Mouse (Mus musculus): ENCODE measurements around the gene Fam20a. TPM values are rescaled to one million over a fixed set of nuclear protein-coding genes. Genes with fewer than 3 reads are reported as not detected.

Fam20a gene
- polyA plus RNA-seq, 1 experiment from 2014 or later, result 3.0 TPM

DNA sequence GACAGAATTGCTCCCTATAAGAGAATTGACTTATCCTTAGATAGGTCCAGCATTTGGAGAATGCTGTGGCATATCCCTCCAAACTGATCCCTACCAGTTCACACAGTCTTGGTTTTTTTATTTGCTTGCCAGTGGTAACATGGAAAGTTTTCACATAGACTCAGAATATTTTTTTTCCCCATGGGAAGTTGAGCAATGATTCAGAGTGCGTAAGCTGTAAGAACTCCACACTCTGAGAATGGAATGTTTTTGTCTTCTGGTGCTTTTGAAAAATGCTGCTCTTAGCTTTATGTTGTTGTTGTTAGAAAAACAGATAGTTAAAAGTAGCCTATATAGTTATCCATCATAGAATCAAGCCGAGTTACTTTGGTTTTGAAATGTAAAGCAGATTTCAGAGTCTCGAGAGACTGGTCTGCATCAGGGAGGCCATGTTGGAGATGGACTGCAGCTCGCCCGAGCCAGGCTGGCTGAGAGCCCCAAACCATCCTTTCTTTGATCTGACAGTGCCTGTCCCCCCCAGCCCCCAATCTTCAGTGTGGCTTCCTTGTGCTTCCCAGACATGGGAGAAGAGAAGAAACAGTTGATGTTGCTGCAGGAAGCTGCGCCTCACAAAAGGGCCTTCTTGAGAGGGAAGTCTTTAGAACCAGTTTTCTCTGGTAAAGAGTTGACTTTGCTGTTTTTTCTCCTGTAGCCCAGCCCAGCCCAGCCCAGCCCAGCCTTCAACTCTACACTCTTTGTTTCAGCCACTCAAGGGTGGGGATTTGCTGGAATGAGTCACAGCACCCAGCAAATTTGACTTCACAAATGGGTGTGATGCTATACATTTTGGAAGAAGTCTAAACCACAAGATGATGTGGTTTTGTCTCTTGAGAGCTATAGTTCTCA, 50.7 kb downstream of the Fam20a start:
- Histone ChIP-seq H3K36me3 (ENCODE audit: control insufficient read depth, insufficient read depth, low read length) (peaks cover 7% of the 10 kb centered on the region), H3K9ac (ENCODE audit: low read depth, low read length) (no peak overlapping the region), H3K4me2 (replicated peaks; ENCODE audit: low read depth, low read length) (no peak overlapping the region), H3K27me3 (ENCODE audit: control insufficient read depth, insufficient read depth, low read length) (no peaks in the 10 kb centered on the region), H3K4me1 (replicated peaks; ENCODE audit: control insufficient read depth, insufficient read depth, low read length) (no peaks in the 10 kb centered on the region), H3K4me3 (ENCODE audit: low read depth, low read length) (no peak overlapping the region), H3K9me3 (ENCODE audit: control insufficient read depth, low read length) (no peaks in the 10 kb centered on the region), H3K27ac (ENCODE audit: low read depth, low read length) (no peak overlapping the region)
- 87% methylated on average over 6 of the region's 6 CpGs for WGBS
- DNase-seq (ENCODE audit: low spot score), result no peak
- no peak for ATAC-seq (ENCODE audit: low FRiP score)

GRCm38 (mm10) chr11:109670026-109670916, 51.8 kb downstream of the Fam20a start:
- H3K27ac ChIP-seq (ENCODE audit: low read depth, low read length), result no peak overlapping the region
- DNase-seq (ENCODE audit: low spot score) (peak; percentile 60), ATAC-seq (ENCODE audit: low FRiP score) (peak; percentile 49)
- H3K9ac ChIP-seq (ENCODE audit: low read depth, low read length), result no peak overlapping the region
- peaks cover 10% of the 10 kb centered on the region for H3K36me3 ChIP-seq (ENCODE audit: control insufficient read depth, insufficient read depth, low read length)
- WGBS, result 65% methylated on average over 14 of the region's 14 CpGs
- no peak overlapping the region for H3K4me2 ChIP-seq (replicated peaks; ENCODE audit: low read depth, low read length)
- no peaks in the 10 kb centered on the region for H3K27me3 ChIP-seq (ENCODE audit: control insufficient read depth, insufficient read depth, low read length)
- H3K4me3 ChIP-seq (ENCODE audit: low read depth, low read length), result no peak overlapping the region
- no peaks in the 10 kb centered on the region for H3K9me3 ChIP-seq (ENCODE audit: control insufficient read depth, low read length)
- H3K4me1 ChIP-seq (replicated peaks; ENCODE audit: control insufficient read depth, insufficient read depth, low read length), result no peaks in the 10 kb centered on the region

DNA sequence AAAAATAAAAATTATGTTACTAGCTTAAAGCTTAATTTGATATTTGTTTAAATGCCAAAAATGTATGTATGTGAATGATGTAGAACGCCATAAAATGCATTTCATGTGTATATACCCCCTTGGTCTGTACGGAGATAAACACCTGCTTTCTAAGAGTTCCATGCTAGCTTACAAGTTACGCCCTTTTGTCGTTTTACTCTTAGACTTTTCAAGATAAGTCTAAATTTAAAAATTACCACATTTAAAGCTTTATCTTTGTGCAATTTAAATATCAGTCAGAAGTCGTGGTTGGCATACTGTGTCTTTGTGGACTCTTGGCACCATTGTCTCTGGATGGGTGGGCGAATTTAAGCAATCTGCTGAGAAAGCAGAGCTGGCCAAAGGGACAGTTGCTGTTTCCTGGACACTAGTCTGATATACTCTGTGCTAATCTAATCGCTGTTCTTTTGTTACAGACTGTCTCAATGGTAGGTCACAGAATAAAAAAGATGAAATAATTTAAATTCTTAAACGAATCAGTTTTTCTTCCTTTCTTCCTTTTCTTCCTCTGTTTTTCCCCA, 52.9 kb downstream of the Fam20a start:
- H3K4me2 ChIP-seq (replicated peaks; ENCODE audit: low read depth, low read length), result no peak overlapping the region
- 93% methylated on average over 8 of the region's 8 CpGs for WGBS
- no peaks in the 10 kb centered on the region for H3K9me3 ChIP-seq (ENCODE audit: control insufficient read depth, low read length)
- H3K4me3 ChIP-seq (ENCODE audit: low read depth, low read length), result no peak overlapping the region
- no peak for DNase-seq (ENCODE audit: low spot score)
- H3K36me3 ChIP-seq (ENCODE audit: control insufficient read depth, insufficient read depth, low read length), result peaks cover 10% of the 10 kb centered on the region
- no peak for ATAC-seq (ENCODE audit: low FRiP score)
- H3K9ac ChIP-seq (ENCODE audit: low read depth, low read length), result no peak overlapping the region
- H3K27me3 ChIP-seq (ENCODE audit: control insufficient read depth, insufficient read depth, low read length), result no peaks in the 10 kb centered on the region
- no peaks in the 10 kb centered on the region for H3K4me1 ChIP-seq (replicated peaks; ENCODE audit: control insufficient read depth, insufficient read depth, low read length)
- H3K27ac ChIP-seq (ENCODE audit: low read depth, low read length), result no peak overlapping the region

GRCm38 (mm10) chr11:109668115-109668725, 53.9 kb downstream of the Fam20a start:
- Histone ChIP-seq H3K27ac (ENCODE audit: low read depth, low read length) (no peak overlapping the region), H3K4me2 (replicated peaks; ENCODE audit: low read depth, low read length) (no peak overlapping the region), H3K27me3 (ENCODE audit: control insufficient read depth, insufficient read depth, low read length) (no peaks in the 10 kb centered on the region), H3K9ac (ENCODE audit: low read depth, low read length) (no peak overlapping the region), H3K9me3 (ENCODE audit: control insufficient read depth, low read length) (no peaks in the 10 kb centered on the region), H3K4me3 (ENCODE audit: low read depth, low read length) (no peak overlapping the region), H3K36me3 (ENCODE audit: control insufficient read depth, insufficient read depth, low read length) (peaks cover 10% of the 10 kb centered on the region), H3K4me1 (replicated peaks; ENCODE audit: control insufficient read depth, insufficient read depth, low read length) (no peaks in the 10 kb centered on the region)
- WGBS, result 86% methylated on average over 8 of the region's 8 CpGs
- ATAC-seq (ENCODE audit: low FRiP score), result no peak
- no peak for DNase-seq (ENCODE audit: low spot score)

DNA sequence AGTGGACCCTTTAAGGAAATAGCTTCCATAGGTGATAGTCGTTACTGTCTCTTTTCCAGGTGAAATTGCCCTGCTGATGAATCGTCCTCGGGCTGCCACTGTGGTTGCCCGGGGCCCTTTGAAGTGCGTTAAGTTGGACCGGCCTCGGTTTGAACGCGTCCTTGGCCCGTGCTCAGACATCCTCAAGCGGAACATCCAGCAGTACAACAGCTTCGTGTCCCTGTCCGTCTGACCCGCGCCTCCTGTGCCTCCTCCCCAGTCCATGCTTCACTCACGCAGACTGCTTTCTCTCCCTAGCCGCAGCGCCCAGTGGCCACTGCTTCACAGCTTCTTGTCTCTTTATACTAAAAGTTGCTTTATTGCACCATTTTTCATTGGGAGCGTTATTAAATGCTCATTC, 54.7 kb downstream of the Fam20a start:
- H3K36me3 ChIP-seq (ENCODE audit: control insufficient read depth, insufficient read depth, low read length), result peaks cover 14% of the 10 kb centered on the region
- H3K9ac ChIP-seq (ENCODE audit: low read depth, low read length), result no peak overlapping the region
- no peaks in the 10 kb centered on the region for H3K27me3 ChIP-seq (ENCODE audit: control insufficient read depth, insufficient read depth, low read length)
- ATAC-seq (ENCODE audit: low FRiP score), result no peak
- H3K4me2 ChIP-seq (replicated peaks; ENCODE audit: low read depth, low read length), result no peak overlapping the region
- no peak overlapping the region for H3K4me3 ChIP-seq (ENCODE audit: low read depth, low read length)
- no peaks in the 10 kb centered on the region for H3K4me1 ChIP-seq (replicated peaks; ENCODE audit: control insufficient read depth, insufficient read depth, low read length)
- no peak for DNase-seq (ENCODE audit: low spot score)
- no peak overlapping the region for H3K27ac ChIP-seq (ENCODE audit: low read depth, low read length)
- 92% methylated on average over 19 of the region's 19 CpGs for WGBS
- H3K9me3 ChIP-seq (ENCODE audit: control insufficient read depth, low read length), result no peaks in the 10 kb centered on the region

DNA sequence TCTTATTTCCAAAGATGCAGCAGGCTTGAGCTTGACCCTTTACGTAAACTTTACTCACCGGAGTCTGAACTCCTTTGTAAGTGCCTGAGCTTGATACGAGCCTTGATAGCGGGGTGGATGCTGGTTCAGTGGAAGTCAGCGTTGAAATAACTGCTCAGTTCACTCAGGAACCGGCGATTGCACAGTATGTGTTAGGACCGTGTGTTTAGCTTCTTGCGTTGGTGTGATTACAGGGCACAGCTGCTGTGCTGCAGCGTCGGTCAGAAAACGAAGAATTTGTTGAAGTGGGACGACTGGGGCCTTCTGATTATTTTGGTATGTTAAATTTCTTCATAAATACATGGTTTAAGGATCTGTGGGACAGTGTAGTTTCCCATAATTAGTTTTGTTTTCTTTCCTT, 55.7 kb downstream of the Fam20a start:
- H3K9me3 ChIP-seq (ENCODE audit: control insufficient read depth, low read length), result no peaks in the 10 kb centered on the region
- no peak overlapping the region for H3K27ac ChIP-seq (ENCODE audit: low read depth, low read length)
- no peak overlapping the region for H3K9ac ChIP-seq (ENCODE audit: low read depth, low read length)
- H3K27me3 ChIP-seq (ENCODE audit: control insufficient read depth, insufficient read depth, low read length), result no peaks in the 10 kb centered on the region
- DNase-seq (ENCODE audit: low spot score) (no peak), ATAC-seq (ENCODE audit: low FRiP score) (no peak)
- no peak overlapping the region for H3K4me2 ChIP-seq (replicated peaks; ENCODE audit: low read depth, low read length)
- no peaks in the 10 kb centered on the region for H3K4me1 ChIP-seq (replicated peaks; ENCODE audit: control insufficient read depth, insufficient read depth, low read length)
- H3K36me3 ChIP-seq (ENCODE audit: control insufficient read depth, insufficient read depth, low read length), result peaks cover 14% of the 10 kb centered on the region
- WGBS, result 95% methylated on average over 13 of the region's 13 CpGs
- H3K4me3 ChIP-seq (ENCODE audit: low read depth, low read length), result no peak overlapping the region

DNA sequence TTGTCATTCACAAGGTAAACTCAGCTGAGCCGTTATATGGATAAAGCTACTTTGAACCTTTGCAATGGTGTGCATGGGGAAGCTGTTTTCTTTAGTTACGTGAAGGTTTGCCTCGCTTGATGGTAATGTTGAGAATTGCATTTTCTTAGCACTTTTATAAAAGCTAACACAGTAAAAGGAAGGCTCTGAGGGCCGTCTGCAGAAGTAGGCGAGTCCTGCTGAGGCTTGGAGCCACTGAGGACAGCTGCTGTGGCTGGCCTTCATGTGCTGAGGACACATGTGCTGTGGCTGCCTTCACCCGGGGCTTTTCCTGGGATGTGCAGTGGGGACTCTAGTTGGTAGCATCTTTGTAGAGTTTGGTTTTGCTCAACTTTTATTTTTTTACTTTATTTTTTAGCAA, 56.7 kb downstream of the Fam20a start:
- no peaks in the 10 kb centered on the region for H3K27me3 ChIP-seq (ENCODE audit: control insufficient read depth, insufficient read depth, low read length)
- no peaks in the 10 kb centered on the region for H3K9me3 ChIP-seq (ENCODE audit: control insufficient read depth, low read length)
- H3K9ac ChIP-seq (ENCODE audit: low read depth, low read length), result no peak overlapping the region
- DNase-seq (ENCODE audit: low spot score), result no peak
- no peak overlapping the region for H3K4me2 ChIP-seq (replicated peaks; ENCODE audit: low read depth, low read length)
- H3K4me1 ChIP-seq (replicated peaks; ENCODE audit: control insufficient read depth, insufficient read depth, low read length), result no peaks in the 10 kb centered on the region
- no peak overlapping the region for H3K27ac ChIP-seq (ENCODE audit: low read depth, low read length)
- no peak for ATAC-seq (ENCODE audit: low FRiP score)
- peaks cover 14% of the 10 kb centered on the region for H3K36me3 ChIP-seq (ENCODE audit: control insufficient read depth, insufficient read depth, low read length)
- H3K4me3 ChIP-seq (ENCODE audit: low read depth, low read length), result no peak overlapping the region
- 91% methylated on average over 6 of the region's 6 CpGs for WGBS

DNA sequence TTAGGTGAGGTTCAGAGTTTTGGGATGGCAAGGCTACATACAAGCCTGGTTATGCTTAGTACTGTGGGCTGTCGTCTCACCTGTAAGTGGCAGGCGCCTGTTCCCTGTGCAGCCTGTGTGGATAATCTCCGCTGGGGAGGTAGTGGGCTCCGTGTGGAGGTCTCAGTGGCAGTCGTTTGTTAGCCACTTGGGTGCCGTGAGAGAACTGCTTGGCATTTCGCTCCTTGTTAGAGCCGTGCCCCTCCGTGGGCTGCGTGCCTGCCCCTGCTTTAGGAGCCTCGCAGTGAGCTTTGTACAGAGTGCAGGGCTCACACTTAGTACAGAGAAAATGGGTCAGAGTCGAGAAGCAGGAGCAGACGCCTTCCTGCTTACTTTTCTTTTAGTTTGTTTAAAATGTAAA, 57.8 kb downstream of the Fam20a start:
- no peaks in the 10 kb centered on the region for H3K4me1 ChIP-seq (replicated peaks; ENCODE audit: control insufficient read depth, insufficient read depth, low read length)
- no peak overlapping the region for H3K4me2 ChIP-seq (replicated peaks; ENCODE audit: low read depth, low read length)
- 93% methylated on average over 13 of the region's 13 CpGs for WGBS
- no peak for ATAC-seq (ENCODE audit: low FRiP score)
- H3K27ac ChIP-seq (ENCODE audit: low read depth, low read length), result no peak overlapping the region
- H3K36me3 ChIP-seq (ENCODE audit: control insufficient read depth, insufficient read depth, low read length), result peaks cover 14% of the 10 kb centered on the region
- no peak overlapping the region for H3K9ac ChIP-seq (ENCODE audit: low read depth, low read length)
- no peaks in the 10 kb centered on the region for H3K27me3 ChIP-seq (ENCODE audit: control insufficient read depth, insufficient read depth, low read length)
- no peak for DNase-seq (ENCODE audit: low spot score)
- no peaks in the 10 kb centered on the region for H3K9me3 ChIP-seq (ENCODE audit: control insufficient read depth, low read length)
- no peak overlapping the region for H3K4me3 ChIP-seq (ENCODE audit: low read depth, low read length)
